Mouse (Mus musculus): ENCODE data around the gene Nanp.

The Nanp gene

DNA sequence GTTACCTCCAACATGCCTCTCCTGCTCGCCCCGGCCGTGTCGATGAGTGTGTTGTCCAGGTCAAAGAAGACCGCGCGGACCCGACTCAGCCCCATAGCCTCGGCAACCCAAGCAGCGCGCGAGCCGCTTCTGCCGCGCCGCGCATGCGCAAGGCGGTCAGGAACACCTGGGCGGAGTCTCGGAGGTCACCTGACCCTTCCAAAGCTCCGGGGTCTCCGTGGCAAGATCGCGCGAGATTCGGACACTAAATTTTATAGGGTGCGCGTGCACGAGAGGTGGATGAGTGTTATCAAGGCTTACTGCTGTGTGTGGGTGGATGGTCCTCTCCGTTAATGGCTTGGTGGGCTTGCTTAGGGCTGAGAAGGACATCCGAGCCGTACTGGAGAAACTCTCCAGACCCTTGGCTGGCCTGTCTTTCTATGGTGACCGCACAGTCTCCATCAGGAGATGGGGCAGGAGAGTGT lies at the start of gene Nanp, which contains the start of gene Ninl:
Gene Nanp (minus strand): TSS at position 167 of the 464 bp plus-strand sequence.
Gene Ninl (minus strand): TSS at position 151 of the 464 bp plus-strand sequence.
- peak; percentile 93 to 94 for DNase-seq

DNA sequence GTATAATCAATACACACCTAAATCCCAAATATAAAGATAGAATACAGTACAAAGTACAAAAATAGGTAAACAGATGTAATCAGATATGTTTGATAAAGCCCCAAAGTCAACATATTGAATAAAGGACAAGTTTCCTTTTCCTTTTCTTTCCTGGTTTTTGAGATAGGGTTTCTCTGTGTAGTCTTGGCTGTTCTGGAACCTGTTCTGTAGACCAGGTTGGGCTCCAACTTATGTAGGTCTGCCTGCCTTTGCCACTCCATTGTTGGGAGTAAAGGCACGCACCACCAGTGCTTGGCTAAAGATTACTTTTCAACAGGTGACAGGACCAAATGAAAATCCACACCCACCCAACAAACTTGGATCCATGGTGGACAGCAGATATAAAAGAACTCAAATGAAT lies 17.4 kb upstream of the Nanp start:
- DNase-seq, result no peak

DNA sequence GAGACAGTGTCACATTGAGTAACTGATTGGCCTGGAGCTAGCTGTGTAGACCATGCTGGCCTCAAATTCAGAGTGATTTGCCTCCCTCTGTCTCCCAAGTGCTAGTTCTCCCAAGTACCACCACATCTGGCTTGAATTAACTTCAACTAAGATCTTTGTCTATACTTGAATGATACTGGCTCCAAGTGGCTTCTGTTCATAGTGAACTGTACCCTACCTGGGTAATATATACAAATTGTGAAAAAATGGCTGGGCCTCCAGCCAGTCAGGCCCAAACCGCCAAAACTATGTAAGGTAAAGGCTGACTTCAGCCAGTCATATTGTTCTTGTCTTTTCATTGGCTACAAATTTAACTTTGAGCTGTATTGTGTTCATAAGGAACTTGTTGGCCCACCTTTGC lies 1.2 kb upstream of the Nanp start:
- DNase-seq, result no peak

DNA sequence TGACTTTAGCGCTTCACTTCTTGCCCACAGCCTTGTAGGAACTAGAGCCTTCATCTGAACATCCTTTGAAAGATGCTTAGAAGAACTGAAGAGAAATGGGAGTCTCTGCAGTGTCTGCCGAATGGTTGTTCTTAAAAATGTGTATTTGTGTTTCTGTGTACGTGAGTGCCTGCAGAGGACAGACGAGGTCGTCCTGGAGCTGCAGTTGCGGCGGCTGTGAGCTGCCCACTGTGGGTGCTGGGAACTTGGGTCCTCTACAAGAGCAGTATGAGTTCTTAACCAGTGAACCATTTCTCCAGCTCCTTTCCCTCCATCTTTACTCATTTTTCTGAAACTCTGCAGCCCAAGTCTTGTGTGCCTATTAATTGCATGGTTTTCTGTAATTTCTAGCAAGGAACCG lies 528 bp upstream of the Nanp start:
- DNase-seq, result peak in 1 of 2 experiments; percentile 12

DNA sequence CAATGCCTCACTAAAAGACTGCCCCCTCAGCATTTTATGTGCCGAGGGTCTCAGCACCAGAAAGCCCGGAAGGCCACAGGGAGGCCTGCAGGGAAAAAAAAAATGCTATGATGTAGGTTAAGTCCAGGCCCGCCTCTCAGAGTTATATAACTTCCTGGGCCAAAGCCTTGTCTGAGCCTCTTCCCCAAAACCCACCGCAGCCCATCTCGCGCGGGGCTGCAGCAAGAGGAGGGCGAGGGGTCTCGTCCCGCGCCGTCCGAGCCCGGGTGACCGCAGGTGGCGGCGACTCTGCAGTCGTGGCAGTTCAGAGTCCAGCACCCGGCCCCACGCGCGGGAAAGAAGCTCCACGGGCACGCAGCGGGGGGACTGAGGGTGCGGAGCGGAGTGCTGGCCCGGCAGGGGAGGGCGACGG lies 381 bp downstream of the Nanp start:
- DNase-seq, result no peak

DNA sequence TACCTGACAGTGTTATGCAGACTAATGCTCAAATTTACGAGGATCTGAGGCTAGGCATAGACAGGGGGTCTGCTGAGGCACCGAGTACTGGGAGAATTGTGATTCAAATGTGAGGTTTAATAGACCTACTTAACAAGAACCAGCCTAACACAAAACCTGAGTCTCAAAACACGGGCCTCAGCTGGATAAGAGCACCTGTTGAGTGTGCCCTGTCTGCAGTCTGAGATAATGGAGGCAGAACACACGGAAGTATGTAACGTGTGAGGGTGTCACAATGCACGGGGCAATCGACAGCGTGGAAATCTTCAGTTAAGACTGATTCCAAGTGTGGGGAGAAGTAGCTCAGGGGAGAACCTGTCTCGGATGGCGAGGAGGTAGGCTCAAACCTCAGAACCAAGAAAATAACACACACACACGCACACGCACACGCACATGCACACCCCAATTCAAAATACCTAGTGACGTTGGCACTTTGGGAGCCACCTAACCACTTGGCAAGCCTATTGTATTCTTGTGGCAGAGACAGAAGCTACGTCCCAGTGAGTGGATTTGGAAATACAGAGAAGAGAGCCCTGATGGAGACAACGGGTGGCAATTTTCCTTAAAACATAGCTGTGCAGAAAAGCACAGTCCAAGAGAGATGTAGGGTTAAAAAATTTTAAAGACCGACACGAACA lies 1.2 kb downstream of the Nanp start:
- DNase-seq, result peak in 1 of 2 experiments; percentile 12

DNA sequence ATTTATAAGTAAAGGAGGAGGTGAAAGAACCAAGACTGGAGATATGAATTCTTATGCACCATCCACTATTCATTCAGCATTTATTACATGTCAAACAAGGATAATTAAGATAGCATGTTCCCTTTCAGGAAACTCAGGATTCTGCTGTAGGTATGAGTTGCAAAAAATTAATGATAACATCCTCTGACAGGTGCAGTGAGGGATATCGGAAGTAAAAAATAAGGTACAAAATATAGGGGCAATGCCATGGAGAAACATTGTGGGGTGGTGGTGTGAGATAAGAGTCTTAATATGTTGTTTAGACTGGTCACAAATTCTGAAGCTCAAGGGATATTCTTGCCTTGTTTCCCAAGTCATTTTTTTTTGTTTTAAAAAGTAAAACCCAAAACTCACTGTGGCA lies 1.9 kb downstream of the Nanp start:
- no peak for DNase-seq

DNA sequence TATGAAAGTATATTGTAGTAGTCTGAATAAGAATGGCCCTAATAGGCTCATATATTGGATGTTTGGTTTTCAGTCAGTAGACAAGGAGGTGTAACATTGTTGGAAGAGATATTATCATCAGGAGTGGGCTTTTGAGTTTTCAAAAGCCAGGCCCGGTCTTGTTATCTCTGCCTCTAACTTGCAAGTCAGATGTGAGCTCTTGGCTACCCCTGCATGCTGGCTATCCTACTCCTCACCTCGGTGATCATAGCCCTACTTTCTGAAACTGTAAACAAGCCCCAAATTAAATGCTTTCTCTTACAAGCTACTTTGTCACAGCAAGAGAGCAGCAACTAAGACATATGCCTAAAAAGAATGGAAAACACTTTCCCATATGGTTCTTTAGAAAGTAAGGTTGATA lies 2.5 kb downstream of the Nanp start:
- no peak for DNase-seq

DNA sequence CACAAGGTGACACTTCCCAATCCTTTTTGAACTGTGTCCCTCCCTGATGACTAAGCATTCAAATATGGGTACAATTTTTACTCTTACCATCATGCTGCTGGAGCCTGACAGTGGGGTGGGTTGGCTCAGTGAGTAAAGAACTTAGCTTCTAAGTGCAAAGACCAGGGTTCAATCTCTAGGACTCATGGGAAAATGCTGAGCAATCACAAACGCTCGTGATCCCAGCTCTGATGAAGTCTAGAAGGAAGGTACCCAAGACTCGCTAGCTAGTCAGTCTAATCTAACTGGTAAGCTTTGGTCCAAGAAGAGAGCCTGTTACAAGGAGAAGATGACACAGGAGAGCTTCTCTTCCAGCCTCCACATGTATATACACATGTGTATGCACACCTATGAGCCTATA lies 4.8 kb downstream of the Nanp start:
- DNase-seq, result no peak

DNA sequence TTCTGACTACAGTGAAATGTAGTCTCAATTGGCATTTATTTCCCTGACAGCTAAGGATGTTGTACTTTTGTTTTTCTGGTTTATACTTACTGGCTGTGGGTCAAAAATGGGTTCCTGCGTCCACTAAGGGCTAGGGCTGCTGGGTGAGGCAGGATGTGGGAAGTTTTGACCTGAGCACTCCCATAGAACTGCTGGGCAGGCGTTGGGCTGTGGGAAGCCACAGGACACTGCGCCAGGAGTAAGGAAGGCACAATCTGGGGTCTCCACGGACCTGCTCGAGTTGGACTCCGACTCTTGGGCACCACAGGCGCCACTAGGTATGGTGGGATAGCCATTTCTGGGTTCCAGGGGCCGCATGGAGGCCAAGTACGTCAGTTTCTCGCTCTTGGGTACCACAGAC lies 18.0 kb downstream of the Nanp start:
- no peak for DNase-seq

DNA sequence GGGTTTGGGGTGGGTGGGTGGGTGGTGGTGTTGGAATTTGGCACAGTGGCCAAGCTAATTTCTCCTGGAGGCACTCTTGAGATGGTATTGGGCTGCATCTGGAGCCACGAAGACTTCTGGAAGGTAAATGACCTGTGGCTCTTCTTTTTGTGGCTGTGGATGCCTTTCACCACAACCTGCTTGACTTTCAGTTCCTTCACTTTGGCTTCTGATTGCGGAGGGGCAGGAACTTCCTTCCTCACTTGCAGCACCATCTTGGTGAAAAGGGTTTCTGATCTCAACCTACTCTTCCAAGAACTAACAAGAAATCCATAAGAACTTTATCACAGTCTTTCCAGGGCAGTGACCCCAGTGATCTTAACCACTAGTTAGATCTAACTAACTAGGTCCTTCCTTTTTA lies 23.9 kb downstream of the Nanp start:
- DNase-seq, result no peak

DNA sequence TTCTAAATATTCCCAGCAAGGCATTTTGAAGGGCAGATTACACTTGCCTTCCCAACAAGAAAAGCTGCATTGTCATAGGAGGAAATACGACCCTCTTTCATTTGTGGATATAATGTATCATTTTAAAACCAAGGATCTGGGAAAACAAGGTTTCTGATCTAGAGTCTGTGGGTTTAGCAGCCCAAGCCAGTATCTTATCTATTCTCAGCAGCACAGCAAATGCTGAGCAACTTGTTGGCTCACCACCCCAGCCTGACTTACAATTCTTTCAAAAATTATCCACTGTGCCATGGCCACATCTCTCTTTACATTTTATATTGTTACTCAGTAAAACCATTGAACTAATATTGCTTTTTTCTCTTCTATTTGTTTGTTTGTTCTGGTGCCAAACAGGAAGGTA lies 27.9 kb downstream of the Nanp start:
- DNase-seq, result no peak

DNA sequence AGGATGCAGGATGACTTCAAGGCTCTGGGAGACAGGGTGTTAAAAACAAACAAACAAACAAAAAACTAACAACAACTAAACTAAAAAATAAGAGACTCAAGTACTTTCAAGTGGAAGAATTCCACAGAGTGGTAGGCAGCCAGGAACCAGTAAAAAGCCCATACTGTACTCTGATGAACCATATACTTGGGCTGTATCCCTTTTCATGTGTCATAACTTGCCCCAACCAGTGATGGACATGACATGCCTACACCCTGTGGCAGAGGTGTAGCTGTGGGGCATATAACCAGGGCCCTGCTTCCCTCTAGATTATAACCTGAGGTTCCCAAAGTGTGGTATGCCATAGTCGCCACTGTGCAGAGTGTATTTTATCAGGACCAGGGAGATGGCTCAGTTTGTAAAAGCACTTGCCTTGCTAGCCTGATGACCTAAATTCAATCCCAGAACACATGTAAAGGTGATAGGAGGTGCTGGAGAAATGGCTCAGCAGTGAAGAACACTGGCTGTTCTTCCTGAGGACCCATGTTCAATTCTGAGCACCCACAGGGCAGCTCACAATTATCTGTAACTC lies 29.6 kb downstream of the Nanp start:
- no peak for DNase-seq

DNA sequence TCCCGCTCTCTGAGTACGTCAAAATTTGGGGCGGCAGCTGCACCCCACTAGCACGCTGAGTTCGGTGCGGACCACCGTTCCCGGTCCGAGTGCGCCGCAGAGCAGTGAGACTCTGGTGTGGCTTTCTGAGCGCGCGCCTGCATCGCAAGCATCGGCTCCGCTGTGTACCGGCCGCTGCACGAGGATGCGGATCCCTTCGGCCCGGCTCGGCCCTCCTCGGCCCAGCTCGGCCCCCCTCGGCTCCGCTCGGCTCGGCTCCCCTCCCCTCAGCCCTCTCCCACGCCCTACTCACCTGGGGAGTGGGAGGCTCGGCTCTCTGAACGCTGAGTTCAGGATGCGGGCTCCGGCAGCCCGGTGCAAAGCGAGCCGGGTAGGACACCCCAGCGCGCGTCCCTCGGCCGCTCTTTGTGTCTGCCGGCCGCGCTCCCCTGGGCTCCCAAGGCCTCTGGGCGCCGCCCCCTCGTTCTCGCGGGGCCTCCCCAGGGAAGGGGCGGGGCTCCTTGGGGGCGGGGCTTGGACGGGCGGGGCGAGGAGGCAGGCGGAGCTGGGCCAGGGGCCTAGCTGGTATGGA lies 30.2 kb downstream of the Nanp start:
- DNase-seq, result peak; percentile 36 to 54

DNA sequence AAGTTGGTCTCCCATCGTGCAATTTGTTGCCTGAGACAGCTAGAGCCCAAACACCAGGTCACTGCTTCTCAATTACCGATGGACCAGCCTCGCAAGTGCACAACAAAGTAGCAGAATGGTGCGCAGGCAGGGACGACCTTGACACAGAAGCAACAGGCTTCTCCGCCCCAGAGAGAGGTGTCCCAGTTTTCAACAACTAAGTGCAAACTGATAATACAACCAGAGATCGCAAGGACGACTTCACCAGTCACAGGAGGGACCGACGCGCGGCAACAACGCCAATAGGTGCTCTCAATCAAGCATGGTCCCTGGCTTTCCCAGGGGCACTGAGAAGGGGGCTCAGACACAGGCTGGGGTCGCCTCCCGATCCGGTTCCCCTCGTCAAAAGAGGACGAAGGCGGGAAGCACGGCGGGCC lies 30.7 kb downstream of the Nanp start:
- no peak for DNase-seq

DNA sequence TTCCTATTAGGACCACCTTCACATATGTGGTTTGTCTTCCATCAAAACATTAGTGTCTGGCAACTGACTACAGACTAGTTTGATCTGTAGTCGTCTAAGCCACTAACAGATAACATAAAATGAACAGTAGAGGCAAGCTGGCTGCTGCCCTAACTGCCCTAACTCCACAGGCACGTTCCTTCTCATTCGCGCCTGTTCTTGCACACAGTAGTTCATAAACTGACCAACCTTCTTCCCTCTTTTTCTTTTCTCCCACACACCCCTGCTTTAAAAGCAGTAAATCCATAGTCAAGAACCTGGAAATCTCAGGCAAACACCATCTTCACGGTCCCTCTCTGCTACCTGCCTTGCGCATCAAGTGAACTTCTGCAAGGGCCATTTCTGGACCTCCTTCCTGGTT lies 31.2 kb downstream of the Nanp start:
- no peak for DNase-seq

DNA sequence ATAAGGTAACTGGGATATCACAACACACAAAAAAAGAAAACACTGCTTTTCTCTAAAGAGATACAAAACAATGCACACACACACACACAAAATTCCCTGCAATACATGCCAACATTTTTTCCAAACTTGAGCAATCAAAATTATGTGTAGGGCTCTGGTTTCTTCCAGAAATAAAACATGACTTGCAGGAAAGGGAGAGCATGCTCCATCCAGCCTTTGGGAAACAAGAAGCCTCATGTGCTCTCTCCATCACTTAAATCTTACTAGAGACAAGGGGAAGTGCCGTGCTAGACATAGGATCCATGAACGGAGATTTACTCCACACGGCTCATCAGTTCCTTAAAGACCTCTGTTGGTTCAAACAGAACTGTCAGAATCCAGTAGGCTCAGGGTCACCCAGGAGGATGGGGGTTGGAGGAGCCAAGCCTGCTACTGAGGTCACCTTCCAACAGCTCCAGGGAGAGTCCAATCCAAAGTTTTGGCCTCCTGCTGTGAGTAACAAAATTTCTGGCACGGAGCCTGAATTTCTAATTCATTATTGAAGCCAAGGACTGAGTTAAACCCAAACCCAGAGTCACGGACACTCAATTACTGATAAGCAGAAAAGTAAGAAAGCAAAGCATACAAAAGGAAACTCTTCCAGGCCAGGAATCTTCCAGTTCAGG lies 32.8 kb downstream of the Nanp start:
- DNase-seq, result no peak

DNA sequence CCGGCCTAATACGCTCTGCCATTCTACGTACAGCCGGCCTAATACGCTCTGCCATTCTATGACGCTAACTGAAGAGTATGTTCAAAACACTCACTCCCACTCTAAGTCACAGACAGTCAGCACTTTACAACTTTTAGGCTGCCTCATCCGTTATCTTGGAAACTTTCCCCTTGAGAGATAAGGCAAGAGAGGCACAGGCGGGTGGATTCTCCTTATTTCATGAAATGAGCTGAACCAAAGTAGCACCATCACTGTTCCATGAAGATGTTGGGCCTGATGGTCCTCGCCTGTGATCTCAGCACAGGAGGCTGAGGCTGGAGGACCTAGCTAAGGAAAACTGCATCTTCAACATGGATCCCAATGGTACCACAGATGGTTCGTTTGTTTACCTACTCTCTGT lies 34.8 kb downstream of the Nanp start:
- no peak for DNase-seq

DNA sequence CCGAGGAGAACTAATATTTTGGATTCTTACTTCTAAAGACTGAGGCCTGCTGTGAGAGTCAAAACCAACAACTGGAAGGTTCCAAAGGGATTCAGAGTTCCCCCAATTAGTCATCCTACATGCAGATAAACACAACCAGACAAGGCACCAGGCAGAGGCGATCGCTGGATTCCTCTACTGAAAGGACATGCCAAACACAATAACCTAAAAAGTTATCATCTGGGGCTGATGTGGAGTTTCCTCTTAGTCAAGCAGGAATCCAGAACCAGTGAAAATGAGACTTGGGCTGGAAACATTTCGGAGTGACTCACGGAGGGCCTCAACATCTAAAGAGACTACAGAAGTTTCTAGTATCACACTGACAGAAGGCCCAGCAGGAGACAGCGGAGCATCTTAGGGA lies 35.4 kb downstream of the Nanp start:
- no peak for DNase-seq

DNA sequence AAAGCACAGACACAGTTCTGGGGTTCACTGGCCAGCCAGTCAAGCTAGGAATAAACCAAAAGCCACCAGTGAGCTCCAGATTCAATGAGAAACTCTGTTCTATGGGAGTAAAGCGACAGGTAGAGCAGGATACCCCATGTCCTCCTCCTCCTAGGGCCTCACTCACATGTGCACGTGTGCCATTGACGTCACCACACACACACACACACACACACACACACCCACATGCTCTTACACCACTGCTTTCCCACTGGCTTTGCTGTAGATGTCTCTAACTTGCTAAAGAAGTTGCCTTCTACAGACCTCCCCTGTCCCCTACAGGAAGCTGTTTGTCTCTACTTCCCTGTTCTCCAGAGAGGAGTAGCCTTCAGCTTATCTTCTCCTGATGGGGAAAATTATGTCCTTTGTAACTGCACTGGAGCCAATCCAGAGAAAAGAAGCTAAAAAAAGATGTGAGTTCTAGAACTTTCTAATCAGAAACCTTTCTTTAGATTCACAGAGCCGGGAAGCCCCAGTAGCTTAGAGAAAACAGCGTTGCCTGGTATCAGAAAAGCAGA lies 37.5 kb downstream of the Nanp start:
- no peak for DNase-seq

DNA sequence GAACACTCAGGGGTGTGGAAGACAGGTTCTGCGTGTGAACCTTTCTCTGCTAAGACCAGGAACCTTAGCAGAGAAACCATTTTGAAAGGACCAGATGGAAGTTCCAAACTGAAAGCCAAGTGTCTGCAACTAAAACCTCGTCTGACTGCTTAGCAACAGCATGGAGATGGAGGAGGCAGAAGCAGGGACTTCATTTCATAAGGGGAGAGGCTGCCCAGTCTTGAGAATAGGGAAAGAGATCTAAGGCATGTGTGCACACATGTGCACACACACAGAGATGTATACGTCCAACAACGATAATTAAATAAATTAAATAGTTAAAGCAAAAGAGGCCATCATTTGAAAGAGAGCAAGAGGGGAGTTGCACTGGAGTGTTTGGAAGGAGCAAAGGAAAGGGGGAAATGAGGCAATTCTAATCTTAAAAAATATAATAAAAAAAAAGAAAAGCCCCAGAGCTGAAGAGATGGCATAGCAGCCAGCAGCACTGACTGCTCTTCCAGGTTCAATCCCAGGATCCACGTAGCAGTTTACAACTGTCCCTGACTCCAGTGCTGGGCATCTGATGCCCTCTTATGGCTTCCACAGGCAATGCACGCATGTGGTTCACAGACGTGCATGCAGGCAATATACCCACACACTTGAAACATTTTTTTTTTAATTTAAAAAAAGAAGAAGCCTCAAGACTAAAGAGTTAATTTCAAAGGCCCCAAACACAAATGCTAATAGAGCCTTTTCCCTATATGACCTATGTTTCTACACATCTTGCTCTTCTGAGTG lies 38.6 kb downstream of the Nanp start:
- DNase-seq, result peak; percentile 55 to 59

DNA sequence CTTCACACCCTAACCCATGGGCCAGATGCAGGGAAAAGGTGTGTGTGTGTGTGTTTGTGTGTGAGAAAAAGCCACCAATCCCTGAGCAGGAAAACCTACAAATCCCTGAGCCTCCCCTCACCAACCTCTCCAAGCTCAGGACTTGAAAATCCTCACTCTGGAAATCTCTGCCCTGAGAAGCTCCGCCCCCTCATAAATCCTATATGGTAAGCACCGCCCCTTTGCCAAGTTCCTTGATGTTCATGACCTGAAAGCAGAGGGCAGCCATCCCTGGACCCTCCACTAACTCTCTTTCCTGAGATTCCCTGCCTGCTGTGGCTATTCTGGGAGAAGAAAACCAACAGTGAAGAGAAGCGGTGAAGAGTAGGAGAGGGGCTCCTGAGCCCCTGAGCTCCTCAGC lies 40.2 kb downstream of the Nanp start:
- DNase-seq, result no peak

DNA sequence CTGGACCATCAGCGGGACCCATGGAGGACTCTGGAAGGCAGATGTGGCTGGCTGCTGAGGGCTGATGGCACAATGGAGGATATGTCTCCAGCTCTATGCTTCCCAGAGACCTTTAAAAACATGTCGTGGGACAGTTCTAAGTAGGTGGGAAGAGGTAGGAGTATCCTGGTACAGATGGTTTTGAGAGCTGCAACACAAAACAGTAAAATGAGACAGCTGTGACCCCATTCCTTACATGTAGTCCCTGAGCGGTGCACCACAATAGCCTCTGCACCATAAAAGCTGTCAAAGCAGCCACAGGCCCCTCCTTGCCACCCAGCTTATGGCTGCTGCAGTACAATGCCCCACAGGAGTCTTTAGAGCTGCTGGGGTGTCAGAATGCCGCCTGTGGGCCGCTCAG lies 41.6 kb downstream of the Nanp start:
- no peak for DNase-seq

Measured in cerebellum, postnatal 36 days (tissue).